Mouse (Mus musculus): Measurements from ENCODE around the gene Zfp334.

Zfp334 gene

DNA sequence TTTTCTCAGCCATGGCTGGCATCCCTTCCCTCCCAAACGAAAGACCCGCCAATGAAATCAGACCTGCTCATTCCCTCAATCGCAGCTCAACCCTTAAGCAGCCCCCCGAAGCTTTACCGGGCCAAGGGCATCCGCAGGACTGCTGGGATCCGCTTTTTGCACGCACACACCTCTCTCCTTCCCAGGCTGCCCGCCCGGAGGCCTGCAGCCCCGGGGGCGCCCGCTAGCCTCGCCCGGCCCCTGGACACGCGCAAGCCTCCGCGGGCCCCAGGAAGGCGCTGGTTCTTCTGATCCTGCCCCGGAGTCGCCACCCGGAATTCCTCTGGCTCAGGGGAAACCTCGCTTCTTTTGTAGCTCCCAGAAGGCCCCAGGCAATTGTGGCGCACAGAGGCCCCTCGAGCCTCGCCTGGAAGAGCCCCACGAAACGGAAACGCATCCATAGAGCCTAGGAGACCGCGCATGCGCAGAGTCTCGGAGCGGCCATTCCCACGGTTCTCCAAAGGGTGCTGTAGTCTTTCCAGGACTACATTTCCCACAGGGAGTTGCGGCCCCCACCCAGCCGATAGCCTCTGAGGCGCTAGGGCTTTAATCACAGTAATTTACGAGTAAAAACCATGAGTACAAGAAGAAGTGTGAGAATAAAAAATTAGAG, at the start of gene Zfp334:
Zfp334 (minus strand) TSS at position 416 of the 652 bp plus-strand sequence.
- peak; percentile 81 for DNase-seq (ENCODE audit: low read depth)

DNA sequence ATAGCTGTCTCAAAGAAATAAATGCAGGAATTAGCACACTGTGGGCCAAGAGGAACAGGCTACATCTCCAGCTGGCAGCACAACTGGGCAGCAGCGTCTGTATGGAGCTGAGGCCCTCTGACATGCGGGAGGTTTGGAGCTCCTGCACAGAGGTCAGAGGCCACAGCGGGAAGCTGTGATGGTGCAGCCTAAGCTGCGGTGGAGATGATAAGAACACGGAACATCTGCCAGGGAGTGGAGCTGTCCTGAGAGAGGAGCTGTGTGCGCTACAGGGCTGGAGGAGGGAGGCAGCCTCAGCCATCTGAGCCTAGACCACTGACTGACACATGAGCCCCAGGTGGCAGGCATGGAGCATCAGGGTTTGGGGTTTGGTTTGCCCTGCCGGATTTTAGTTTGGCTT, 40.6 kb upstream of the Zfp334 start:
- no peak for DNase-seq (ENCODE audit: low read depth)

DNA sequence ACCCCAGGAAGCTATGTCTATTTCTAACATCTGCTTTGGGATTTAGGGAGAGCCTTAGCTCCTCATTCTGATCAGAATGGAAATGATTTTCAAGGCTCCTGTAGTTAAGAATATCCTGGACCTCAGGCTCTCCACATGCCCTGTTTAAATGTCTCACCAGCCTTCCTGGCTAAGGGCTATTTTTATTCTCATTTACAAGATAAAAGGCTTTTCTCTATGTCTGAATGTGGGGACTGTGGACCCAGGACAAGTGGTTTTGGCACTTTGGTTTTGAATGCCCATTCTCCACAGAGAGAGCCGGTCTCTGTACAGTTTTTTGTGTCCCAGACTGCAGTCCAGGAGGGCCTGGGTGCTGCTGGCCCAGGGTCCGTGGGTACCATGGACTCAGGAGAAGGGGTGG, 32.1 kb upstream of the Zfp334 start:
- DNase-seq (ENCODE audit: low read depth) = no peak

DNA sequence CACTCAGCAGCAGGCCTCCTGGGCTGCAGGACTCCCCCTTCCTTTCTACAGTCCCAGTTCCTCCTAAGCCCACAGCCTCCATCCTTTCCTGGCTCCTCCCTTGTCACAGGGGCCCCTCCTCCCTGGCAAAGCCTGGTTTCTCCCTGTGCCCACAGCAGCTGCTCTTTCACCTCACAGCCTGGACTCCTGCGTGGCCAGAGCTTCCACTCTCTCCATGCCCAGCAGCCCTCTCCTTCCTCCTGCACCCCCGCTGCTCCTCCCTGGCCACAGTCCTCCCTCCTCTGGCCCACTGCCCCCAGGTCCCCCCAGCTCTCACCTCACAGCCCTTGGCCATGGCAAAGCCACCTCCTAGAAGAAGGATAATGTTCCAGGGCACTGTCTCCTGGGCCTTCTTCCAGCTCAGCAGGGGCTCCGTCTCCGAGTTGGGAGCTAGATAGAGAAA, 31.6 kb upstream of the Zfp334 start:
- DNase-seq (ENCODE audit: low read depth) = no peak

DNA sequence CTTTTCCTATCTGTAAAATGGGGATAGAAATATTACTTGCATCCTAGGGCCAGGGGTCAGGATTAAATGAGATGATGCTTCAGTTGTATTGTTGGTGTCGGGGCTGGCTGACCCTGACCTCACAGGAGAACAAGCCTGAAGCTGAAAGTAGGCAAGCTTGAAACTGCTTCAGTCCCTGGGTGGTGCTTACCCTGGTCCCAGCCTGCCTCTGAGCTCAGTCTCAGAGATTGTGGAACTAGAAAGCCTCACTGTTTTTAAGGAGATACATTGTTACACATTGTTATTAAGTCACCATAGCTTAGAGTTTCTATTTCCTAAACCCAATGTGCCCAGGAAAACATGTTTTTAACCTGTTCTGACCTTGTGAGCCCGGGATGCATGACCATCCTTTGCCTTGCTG, 30.5 kb upstream of the Zfp334 start:
- no peak for DNase-seq (ENCODE audit: low read depth)

DNA sequence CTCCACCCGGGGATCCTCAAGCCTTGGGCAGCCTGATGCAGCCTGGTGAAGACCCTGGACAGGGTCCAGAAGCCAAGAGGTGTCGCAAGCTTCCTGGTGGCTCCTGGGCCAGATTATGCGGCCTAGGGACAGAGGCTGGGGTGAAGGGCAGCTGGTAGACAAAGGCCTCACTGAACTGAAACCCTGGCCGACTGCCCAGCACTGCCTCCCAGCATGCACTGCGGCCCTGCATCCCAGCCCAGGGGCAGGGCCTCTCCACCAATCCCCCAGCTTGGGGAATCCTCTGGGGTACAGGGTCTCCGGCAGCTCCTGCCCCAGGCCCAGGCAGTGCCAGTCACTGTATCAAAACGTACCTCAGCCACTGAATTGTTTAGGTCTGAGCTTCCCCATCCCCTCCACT, 29.2 kb upstream of the Zfp334 start:
- DNase-seq (ENCODE audit: low read depth) = no peak

DNA sequence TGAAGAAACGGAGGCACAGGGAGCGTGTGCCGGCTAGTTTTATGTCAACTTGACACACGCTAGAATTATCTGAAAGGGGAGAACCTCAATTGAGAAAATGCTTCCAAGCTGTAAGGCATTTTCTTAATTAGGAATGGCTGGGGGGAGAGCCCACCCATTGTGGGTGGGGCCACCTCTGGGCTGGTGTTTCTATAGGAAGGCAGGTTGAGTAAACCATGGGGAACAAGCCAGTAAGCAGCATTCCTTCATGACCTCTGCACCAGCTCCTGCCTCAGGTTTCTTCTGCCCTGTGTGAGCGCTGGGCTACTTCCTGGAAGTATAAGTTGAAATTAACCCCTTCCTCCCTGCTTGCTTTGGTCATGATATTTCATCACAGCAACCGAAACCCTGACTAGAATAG, 27.7 kb upstream of the Zfp334 start:
- DNase-seq (ENCODE audit: low read depth) = no peak

DNA sequence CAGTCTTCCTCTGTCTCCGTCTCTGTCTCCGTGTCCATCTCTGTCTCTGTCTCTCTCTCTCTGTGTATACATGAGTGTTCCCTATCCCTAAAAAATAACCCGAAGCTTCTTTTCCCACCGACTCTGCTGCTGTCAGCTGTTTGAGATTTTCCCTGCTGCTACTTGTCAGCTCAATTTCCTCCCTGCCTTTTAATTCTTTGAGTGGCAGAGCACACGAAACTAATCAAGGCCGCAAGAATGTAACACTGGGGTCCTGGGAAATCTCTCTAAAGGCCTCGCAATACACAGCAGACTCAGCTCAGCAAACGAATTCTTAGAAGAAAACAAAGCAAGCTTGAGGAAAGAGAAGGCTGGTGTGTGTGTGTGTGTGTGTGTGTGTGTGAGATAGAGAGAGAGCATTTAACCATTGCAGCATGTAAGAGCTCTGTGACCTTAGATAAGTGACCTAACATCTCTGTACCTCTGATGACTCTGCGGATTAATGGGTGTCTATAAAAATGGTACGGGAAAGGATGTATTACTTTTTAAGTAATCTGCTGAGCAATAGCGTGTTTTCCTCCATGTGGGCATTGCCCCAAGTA, 27.2 kb upstream of the Zfp334 start:
- DNase-seq (ENCODE audit: low read depth) = no peak

DNA sequence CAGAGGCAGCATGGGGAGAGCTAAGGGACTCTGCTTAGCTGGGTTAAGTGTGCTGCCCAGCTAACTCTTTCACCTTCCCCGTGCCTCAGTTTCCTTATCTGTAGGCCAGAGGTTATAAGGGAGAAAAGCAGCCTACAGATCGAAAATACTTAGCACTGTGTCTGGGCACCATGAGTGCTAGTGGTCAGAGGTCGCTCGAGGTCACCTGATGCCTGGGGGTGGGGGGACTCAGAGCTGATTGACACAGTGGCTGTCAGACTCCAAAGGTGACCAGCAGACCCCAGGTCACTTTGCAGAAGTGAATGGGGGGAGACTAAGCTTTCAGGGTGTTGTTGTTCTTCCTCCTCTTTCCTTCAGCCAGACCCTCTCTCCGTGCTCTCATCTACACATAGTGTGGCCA, 26.3 kb upstream of the Zfp334 start:
- DNase-seq (ENCODE audit: low read depth) = no peak

DNA sequence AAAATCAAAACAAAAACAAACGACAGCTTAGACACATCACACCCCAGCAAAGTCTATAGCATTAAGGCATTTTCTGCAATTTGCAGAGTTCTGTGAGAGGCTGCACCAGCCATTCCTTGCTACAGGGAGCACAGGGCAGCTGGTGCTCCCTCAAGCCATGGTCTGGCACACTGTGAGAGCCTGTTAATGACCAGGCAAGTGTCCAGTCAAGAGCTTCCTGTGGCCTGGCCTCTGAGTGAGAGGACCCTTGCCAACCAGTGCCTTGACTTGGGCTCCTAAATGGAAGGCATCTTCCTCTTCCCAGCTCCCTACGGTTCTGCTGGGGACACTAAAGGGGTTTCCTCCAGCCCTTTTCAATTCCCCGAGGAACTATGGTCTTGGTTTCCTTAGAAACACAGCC, 25.8 kb upstream of the Zfp334 start:
- DNase-seq (ENCODE audit: low read depth) = no peak

DNA sequence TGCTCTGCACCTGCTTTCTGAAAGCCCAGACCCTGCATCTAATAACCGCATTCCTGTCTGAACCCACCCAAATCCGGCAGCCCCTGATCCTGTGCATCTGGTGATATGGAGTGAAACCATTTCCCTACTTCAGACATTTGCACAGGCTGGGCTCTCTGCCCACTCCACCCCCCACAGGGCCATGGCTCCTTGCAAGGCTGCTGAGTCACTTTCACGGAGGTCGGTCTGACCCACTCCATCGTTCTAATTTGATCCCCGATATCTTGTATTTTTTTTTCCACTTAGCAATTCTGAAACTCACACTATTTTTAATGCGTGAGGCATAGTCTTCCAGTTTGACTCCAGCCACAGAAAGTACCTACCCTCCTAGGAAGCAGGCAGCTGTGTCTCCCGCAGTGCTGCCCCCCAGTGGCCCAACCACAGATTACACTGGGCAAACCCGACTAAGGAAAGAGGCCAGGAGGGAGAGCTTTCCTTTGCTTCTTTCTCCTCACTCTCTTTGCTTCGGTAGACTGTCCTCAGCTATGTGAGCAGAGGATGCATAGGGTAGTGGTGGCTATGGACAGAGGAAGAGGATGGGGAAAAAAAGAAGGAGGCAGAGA, 19.7 kb upstream of the Zfp334 start:
- DNase-seq (ENCODE audit: low read depth) = peak; percentile 77

DNA sequence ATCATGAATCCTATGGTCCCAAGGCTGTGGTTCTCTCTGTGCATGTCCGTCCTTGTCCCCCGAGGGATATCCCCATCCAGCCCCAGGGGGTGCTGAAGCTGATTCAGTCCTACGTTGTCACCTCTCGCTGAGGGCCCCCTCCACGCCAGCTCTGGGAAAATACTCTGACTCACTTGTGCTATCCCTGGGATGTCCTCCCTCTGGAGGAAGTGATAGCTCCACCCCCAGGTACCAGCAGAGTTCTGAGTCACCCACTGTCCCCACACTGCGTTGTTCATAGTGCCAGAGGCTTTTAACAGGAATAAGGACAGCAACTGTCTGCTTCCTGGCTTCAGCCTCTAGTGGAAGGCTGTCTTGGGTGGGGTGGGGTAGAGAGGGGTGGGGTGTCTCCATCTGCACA, 17.3 kb upstream of the Zfp334 start:
- DNase-seq (ENCODE audit: low read depth) = no peak

DNA sequence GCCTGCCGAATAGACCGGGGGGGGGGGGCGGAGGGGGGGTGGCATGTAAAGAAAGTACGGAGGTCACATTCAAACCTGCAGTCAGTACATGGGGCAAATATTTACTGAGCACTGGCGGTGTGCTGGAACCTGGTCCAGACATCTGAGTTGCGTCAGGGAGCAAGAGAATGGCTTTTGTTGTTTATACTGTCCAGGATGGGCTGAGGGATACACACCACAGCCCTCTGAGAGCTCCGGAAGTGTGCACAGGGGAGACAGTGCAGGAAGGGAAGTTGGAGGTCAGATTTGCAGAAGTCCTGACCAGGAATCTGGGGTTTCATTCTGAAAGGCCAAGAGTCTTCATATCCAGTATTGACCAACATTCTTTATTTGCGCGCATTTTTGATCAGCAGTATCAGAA, 16.9 kb upstream of the Zfp334 start:
- no peak for DNase-seq (ENCODE audit: low read depth)

DNA sequence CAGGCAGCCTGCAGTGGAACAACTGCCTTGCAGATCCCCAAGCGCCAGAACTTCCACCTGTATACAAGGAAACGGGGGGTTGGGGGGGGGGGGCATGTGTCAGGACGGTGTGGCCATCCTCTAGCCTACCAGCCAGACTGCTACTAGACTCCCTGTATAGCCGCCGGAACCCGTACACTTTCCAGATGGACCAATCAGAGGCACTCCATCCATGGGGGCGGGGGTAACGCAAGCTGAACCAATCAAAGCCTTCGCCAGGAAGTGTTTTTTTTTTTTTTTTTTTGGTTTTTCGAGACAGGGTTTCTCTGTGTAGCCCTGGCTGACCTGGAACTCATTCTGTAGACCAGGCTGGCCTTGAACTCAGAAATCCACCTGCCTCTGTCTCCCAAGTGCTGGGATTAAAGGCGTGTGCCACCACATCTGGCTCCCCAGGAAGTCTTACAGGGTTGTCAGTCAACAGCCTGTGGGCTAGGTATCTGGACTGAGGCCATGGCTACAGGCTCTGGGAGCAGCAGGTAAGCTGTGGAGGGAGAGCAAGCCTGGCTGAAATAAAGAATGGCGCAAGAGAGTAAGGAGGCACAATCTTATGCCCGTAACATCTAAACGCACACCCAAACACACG, 10.2 kb upstream of the Zfp334 start:
- DNase-seq (ENCODE audit: low read depth) = no peak

DNA sequence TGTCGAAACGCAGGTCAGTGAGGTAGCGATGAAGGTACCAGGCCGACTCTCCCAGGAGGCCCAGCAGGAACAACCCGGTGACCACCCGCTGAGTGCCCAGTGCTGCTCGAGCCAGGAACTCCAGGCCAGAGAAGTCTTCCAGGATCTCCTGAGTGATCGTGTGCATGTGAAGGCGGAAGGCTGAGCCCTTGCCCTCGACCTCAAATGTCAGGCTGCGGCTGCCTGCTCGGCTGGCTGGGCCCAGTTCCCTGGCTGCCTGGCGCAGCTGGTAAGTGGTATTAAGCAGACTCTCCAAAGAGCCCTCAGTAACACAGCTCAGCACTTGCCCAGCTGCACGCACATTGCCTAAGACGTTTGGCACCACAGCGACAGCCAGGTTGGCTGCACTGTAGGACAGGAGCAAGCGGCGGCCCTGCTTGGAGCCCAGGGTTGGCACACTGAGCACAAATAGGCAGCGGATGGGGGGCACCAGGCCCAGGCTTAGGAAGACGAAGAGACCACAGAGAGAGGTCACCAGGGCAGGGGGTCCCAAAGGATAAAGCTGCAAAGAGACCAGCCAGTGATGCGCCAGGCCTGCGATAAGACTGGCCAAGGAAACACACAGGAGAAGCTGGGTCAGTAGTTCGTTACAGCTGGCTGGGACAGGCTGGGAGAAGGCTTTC, 9.6 kb upstream of the Zfp334 start:
- DNase-seq (ENCODE audit: low read depth) = peak; percentile 83

DNA sequence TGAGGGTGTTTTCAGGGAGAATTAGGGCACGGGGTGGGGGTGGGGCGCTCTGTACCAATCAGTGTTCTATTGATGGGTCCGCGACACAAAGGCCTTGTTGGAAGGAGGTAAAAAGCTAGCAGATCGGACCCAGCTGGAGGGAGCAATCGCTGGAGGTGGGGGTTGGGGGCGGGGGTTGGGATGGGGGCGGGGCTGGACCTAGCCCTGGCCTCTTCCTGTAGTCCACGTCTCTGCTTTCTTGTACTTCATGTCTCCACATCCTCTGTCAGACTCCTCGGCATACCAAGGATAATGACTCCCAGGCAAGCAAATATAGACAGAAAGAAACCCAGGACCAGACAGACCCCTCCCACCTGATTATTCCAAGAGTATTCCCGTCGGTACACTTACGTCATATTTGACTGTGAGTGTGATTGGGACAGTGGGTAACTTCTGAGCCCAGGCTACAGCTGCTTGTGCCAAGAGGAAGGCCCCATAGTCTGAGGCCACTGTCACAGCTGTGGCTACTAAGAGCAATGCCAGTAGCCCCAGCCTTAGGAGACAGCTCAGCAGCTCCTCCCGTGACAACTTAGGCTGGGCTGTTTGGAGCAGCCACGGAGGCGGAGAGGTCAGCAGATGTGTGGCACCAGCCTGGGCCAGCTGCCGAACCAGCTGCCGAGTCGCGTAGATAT, 8.9 kb upstream of the Zfp334 start:
- no peak for DNase-seq (ENCODE audit: low read depth)

DNA sequence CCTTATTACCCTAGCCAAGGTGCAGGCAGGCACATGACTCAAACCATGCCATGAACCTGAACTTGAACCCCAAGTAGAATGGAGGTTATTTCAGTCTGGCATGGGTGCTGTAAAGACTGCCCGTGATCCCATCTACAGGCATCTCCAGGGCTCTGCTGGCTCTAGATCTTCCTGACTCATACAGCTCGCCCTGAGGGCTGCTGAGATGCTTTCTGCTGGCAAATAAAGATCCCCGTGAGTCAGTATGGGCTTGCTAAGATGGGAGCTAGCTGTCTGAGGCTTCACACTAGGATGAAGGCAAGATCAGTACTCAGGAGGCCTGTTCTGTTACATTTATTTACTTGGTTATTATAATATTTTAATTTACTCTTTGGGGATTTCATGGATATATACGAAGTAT, 4.1 kb upstream of the Zfp334 start:
- DNase-seq (ENCODE audit: low read depth) = no peak

DNA sequence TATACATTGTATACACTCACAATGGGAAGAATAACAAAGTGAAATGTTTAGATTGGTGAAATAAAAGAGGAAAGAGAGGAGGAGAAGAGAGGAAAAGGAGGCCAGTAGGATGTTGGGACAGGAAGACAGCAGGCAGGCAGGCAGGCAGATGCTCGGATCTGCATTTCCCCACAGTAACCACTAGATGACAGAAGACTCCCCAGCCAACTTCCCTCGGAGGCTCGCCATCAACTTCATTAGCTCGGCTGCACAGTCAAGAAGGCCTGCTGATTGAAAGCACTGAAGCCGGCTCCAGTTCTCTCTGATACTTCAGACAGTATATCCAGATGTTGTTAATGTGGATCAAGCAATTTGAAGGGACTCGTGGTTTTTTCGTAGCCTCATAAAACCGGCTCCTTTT, 3.5 kb upstream of the Zfp334 start:
- no peak for DNase-seq (ENCODE audit: low read depth)

DNA sequence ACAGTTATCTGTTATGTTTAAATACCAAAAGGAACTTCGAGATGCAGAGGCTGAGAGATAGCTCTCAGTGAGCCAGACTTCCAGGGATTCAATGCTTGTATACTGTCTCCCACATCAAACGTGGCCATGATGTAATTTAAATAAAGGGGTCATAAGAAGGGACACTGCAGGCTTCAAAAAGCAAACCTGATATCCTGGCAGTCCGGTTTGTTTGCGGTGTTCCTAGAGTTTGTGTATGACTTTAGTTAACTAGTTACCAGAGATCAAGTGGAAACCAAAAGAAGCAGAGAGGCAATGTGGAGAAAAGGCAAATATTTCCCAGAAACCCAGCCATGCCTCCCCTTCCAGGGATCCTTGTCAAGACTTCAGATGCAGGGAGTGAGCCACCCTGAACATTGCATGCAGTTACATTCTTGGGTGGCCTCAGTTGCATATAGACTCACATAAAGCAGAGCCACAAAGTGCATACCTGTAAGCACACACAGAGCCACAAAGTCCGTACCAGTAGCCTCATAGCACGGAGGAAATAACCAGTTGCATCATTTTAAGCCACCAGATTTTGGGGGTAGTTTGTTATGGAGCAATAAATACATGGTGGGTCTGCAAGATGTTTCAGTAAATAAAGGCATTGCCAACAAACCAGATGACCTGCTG, 1.4 kb upstream of the Zfp334 start:
- DNase-seq (ENCODE audit: low read depth) = no peak

DNA sequence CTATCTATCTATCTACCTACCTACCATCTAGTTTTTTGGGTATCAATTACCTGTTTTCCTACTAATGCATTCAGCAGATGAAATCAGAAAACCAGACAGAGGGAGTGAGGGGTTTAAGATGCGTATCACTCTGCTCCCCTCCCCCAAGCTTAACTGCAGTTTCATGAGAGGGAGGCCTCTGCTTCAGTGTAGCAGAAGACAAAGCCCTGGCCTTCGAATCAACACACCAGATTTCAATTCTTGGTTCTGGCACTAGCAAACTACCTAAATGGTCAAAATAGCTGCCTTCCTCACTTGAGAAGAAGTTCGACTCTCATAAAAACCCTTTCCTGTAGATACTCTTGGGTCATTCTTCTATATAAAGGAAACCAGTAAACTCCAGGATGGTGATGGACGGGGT, 689 bp downstream of the Zfp334 start:
- DNase-seq (ENCODE audit: low read depth) = no peak

DNA sequence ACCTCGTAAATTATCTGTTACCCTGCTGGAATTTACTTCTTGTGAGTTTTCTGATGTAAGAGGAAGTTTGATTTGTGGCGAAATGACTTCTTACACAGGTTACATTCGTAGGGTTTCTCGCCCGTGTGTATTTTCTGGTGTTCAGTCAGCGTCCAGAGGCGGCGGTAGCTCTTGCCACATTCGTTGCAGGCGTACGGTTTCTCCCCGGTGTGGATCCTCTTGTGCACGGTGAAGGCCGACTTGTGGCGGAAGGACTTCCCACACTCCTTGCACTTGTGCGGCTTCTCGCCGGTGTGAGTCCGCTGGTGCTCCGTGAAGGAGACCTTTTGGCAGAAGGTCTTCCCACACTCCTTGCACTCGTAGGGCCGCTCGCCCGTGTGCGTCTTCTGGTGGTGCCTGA, 8.0 kb downstream of the Zfp334 start:
- DNase-seq (ENCODE audit: low read depth) = no peak

DNA sequence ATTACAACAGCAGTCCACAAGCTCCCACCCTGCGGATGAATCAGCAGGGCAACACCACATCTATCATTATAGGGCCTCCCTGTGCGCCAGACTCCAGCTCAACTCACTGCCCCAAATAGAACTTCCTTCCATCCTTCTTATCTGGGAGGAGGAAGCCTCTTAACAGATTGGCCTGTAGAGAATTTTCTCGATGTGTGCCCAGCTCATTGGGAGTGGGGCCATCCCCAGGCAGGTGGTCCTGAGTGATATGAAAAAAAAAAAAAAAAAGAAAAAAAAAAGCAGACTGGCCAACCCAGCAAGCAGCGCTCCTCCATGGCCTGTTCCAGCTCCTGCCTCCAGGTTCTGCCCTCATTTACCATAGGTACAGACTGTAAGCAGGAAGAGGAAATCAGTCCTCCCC, 12.1 kb downstream of the Zfp334 start:
- no peak for DNase-seq (ENCODE audit: low read depth)

Measured in fibroblast of lung, adult 2 months (primary cell).